Mouse (Mus musculus) hindbrain, embryonic 12.5 days (tissue): ENCODE measurements at regions not wholly inside any gene's neighbourhood (a gene's known extent, or its start where the extent isn't known, plus 50 kb on each side); places are given as distances from the start of the nearest gene placed in this dataset.
"Not testable (repeated sequence)": the region's sequence is repeated elsewhere in the genome, so short reads cannot be mapped to it uniquely, and the experiment has no call there.

Experiments used
- ATAC-seq: fragments of 200-750 bp; cut with Nextera tagmentation; 2 replicates; pipeline ENCODE4 v1.8.0; 2017; ENCODE audit warnings: moderate TSS enrichment; ENCODE audit not compliant: low FRiP score
- H3K27ac ChIP-seq: fragments of 300-500 bp; sonication (generic); 2 replicates; pipeline ENCODE4 v1.5.1; 2016; ENCODE audit warnings: mild to moderate bottlenecking
- H3K27me3 ChIP-seq: fragments of 300-500 bp; sonication (generic); 2 replicates; pipeline ENCODE4 v1.6.1; 2016; ENCODE audit warnings: mild to moderate bottlenecking
- H3K36me3 ChIP-seq: fragments of 300-500 bp; sonication (generic); 2 replicates; pipeline ENCODE4 v1.6.1; 2016; ENCODE audit warnings: mild to moderate bottlenecking
- H3K4me1 ChIP-seq: fragments of 300-500 bp; sonication (generic); 2 replicates; pipeline ENCODE4 v1.6.1; 2016
- H3K4me2 ChIP-seq: fragments of 300-500 bp; sonication (generic); replicated peaks from 2 replicates; pipeline ENCODE4 v1.6.1; 2016; ENCODE audit warnings: mild to moderate bottlenecking
- H3K4me3 ChIP-seq: fragments of 300-500 bp; sonication (generic); 2 replicates; pipeline ENCODE4 v1.5.1; 2016; ENCODE audit warnings: mild to moderate bottlenecking
- H3K9ac ChIP-seq: fragments of 300-500 bp; sonication (generic); 2 replicates; pipeline ENCODE4 v1.6.1; 2016; ENCODE audit warnings: mild to moderate bottlenecking, moderate library complexity
- H3K9me3 ChIP-seq: fragments of 300-500 bp; sonication (generic); replicated peaks from 2 replicates; pipeline ENCODE4 v1.6.1; 2016; ENCODE audit warnings: mild to moderate bottlenecking
- WGBS: fragments of 180-500 bp; shearing (Covaris S2); methylation state at CpG from one replicate; pipeline ENCODE4 v1.1.7; 2016; 5-methylcytosine and 5-hydroxymethylcytosine counted together

DNA sequence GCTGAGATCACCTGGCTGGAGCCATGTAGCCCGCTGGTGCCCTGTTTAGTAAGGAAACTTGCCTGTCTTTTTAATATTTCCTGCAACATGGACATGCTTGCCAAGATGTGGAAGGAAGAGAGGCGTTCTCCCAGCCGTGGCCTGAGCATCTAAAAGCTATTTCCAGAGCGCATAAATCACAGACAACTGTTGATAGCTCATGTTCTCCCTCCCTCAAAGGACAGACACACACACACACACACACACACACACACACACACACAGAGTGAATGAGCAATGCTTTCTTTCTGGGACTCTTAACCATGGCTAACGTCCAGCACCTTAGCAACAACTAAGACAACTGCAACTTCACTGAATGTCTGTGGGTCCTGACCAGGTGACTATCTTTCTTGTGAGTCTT is 77.3 kb upstream of the Spata13 start:
- WGBS, result 76% methylated on average over 5 of the region's 5 CpGs
- Histone ChIP-seq H3K36me3 (no peaks in the 10 kb centered on the region), H3K4me2 (no peak overlapping the region), H3K4me3 (no peak overlapping the region), H3K9me3 (no peaks in the 10 kb centered on the region), H3K4me1 (peaks cover 25% of the 10 kb centered on the region), H3K27me3 (no peaks in the 10 kb centered on the region), H3K9ac (no peak overlapping the region), H3K27ac (no peak overlapping the region)
- ATAC-seq, result no peak

DNA sequence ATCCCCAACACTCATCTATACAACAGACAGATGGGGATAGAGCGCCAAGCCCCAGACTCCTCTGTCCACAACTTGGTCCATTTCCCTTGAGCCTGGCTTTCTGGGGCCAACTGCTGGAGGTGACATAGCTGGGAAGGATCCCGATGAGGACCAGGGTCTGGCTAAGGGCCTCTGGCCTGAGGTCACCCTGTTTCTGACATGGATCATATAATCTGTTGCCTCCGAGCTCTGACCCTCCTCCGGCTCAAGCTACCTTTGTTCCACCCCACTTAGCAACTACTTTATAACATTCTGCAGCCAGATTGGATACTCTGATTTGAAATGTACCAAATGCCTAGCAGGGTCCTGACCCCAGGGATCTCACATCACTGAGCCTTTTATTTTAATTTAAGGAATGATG is 76.8 kb upstream of the Spata13 start:
- Histone ChIP-seq H3K9me3 (no peaks in the 10 kb centered on the region), H3K27me3 (no peaks in the 10 kb centered on the region), H3K9ac (no peak overlapping the region), H3K4me2 (no peak overlapping the region), H3K27ac (no peak overlapping the region), H3K4me3 (no peak overlapping the region), H3K36me3 (no peaks in the 10 kb centered on the region), H3K4me1 (peaks cover 25% of the 10 kb centered on the region)
- 49% methylated on average over 4 of the region's 4 CpGs for WGBS
- ATAC-seq, result no peak

DNA sequence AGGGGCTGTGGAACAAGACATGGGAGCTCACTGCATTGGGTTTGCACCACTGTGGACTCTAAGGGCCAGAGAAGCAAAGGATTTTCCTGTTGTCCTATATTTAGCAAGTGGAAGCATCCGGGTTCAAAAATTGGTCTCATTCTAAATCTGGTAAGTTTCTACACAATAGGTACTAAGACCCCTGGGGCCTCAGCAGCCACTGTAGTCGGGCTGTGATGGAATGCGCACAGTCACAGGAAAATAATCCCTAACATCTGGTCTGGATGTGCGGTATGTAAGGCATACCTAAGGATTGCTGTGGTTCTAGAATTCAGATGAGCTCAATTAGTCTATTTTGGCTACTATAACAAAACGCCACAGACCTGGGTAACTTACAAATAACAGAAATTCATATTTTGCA is 74.4 kb upstream of the Spata13 start:
- H3K9me3 ChIP-seq, result no peaks in the 10 kb centered on the region
- no peak overlapping the region for H3K9ac ChIP-seq
- no peak overlapping the region for H3K27ac ChIP-seq
- 74% methylated on average over 5 of the region's 5 CpGs for WGBS
- ATAC-seq, result no peak
- H3K4me2 ChIP-seq, result no peak overlapping the region
- peaks cover 16% of the 10 kb centered on the region for H3K4me1 ChIP-seq
- H3K36me3 ChIP-seq, result no peaks in the 10 kb centered on the region
- no peak overlapping the region for H3K4me3 ChIP-seq
- H3K27me3 ChIP-seq, result no peaks in the 10 kb centered on the region

DNA sequence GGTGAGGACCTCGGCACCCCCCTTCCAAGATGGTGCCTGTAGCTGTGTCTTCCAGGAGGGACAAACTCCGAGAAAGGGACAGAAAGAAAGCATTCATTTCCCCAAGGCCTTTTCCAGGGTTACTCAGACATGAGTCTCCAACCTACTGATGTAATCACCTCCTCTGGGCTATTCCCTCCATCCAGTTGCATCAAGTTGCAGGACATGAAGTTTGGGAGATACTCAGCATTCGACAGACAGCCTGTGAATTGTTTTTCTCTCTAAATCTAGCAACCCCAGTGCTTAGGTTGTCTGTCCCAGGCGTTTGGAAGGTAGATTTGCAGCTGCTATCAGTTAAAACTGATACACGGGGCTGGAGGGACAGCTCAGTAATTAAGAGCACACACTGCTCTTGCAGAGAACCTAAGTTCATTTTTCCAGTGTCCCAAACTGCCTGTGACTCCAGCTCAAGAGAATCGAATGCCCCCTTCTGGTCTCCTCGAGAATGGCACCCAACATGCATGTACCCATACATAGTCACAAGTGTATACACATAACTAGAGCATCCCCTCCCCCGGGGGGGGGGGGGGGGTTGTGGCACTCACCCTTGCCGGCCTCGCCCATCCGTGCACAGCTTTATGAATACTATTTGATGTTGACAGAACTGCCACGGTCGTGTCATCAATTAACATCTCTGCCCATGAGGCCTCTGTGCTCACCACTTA is 73.8 kb upstream of the Spata13 start:
- no peaks in the 10 kb centered on the region for H3K27me3 ChIP-seq

DNA sequence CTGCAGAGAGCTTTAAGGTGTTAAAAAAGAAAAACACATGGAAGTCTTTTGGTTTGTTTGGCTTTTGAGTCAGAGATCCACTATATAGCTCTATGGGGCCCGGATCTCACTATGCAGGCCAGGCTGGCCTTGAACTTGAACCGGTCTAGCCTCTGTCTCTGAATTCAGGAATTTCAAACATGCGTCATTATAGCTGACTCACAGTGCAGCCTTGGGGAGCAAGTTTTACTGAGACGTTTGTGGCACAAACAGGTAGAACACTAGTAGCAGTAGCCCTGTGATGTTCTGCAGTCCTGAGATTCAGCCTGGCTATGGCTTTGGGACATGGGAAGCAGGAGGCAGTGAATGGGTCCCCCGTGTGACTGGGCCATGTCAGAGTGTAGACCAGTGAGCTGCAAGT is 57.5 kb upstream of the Spata13 start:
- WGBS, result 86% methylated on average over 5 of the region's 5 CpGs
- no peak overlapping the region for H3K4me3 ChIP-seq
- H3K9ac ChIP-seq, result no peak overlapping the region
- H3K4me2 ChIP-seq, result no peak overlapping the region
- H3K36me3 ChIP-seq, result no peaks in the 10 kb centered on the region
- no peaks in the 10 kb centered on the region for H3K27me3 ChIP-seq
- ATAC-seq, result no peak
- no peaks in the 10 kb centered on the region for H3K4me1 ChIP-seq
- no peaks in the 10 kb centered on the region for H3K9me3 ChIP-seq
- H3K27ac ChIP-seq, result no peak overlapping the region

More for the DNA sequence above, 73.8 kb upstream of the Spata13 start:
- no peaks in the 10 kb centered on the region for H3K9me3 ChIP-seq
- no peak overlapping the region for H3K4me2 ChIP-seq
- H3K4me1 ChIP-seq, result peaks cover 10% of the 10 kb centered on the region
- ATAC-seq, result no peak
- 78% methylated on average over 13 of the region's 13 CpGs for WGBS
- H3K36me3 ChIP-seq, result no peaks in the 10 kb centered on the region
- no peak overlapping the region for H3K4me3 ChIP-seq
- no peak overlapping the region for H3K27ac ChIP-seq
- no peak overlapping the region for H3K9ac ChIP-seq

DNA sequence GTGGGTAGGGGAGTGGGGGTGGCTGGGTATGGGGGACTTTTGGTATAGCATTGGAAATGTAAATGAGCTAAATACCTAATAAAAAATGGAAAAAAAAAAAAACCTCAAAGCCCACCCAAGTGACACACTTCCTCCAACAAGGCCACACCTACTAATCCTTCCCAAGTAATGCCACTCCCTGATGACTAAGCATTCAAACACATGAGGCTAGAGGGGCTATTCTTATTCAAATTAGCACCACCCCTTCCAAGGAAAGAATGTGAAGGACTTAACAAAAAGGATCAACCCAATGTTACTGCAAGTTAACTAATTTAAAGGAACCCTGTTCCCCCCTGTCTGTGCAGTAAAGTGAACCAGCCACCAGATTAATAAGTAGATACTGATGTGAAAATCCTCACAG is 53.7 kb upstream of the Spata13 start:
- H3K4me1 ChIP-seq, H3K4me3 ChIP-seq, H3K27me3 ChIP-seq, H3K4me2 ChIP-seq, H3K36me3 ChIP-seq, H3K9ac ChIP-seq, H3K27ac ChIP-seq, H3K9me3 ChIP-seq, ATAC-seq: not testable (repeated sequence)
